Mouse (Mus musculus) liver (tissue): ENCODE data around the gene Rpl22.
A peak's percentile ranks its signal among the peaks of the same experiment; 100 is the strongest.

Experiments
- DNase-seq: peaks from one replicate; pipeline ENCODE4 v3.0.0-alpha.2; 2020; ENCODE audit warnings: mixed read lengths

Rpl22 gene

GRCm38 (mm10) chr4:152296874-152297861 lies 28.4 kb upstream of the Rpl22 start, which contains the start of gene Icmt:
Gene Icmt (plus strand): TSS chr4:152297227.
- DNase-seq: peak; percentile 100

- DNase-seq: no peak
These were observed 26.7 kb upstream of the Rpl22 start for GRCm38 (mm10) chr4:152298836-152299235.

- no peak for DNase-seq
These were observed 25.2 kb upstream of the Rpl22 start for GRCm38 (mm10) chr4:152300375-152300774.

GRCm38 (mm10) chr4:152302012-152302411 lies 23.5 kb upstream of the Rpl22 start:
- DNase-seq: no peak

GRCm38 (mm10) chr4:152303172-152303571 lies 22.4 kb upstream of the Rpl22 start:
- no peak for DNase-seq

GRCm38 (mm10) chr4:152304685-152305084 lies 20.9 kb upstream of the Rpl22 start:
- no peak for DNase-seq

- no peak for DNase-seq
These were observed 19.6 kb upstream of the Rpl22 start for GRCm38 (mm10) chr4:152305991-152306390.

- DNase-seq: no peak
These were observed 18.0 kb upstream of the Rpl22 start for GRCm38 (mm10) chr4:152307542-152307941.

GRCm38 (mm10) chr4:152312186-152312585 lies 13.4 kb upstream of the Rpl22 start:
- no peak for DNase-seq

- DNase-seq: no peak
These were observed 12.3 kb upstream of the Rpl22 start for GRCm38 (mm10) chr4:152313211-152313632.

GRCm38 (mm10) chr4:152313934-152314333 lies 11.6 kb upstream of the Rpl22 start:
- no peak for DNase-seq

GRCm38 (mm10) chr4:152315498-152316213 lies 9.9 kb upstream of the Rpl22 start:
- no peak for DNase-seq

- DNase-seq: no peak
These were observed 7.9 kb upstream of the Rpl22 start for GRCm38 (mm10) chr4:152317631-152318033.

GRCm38 (mm10) chr4:152318517-152319234 lies 6.9 kb upstream of the Rpl22 start, which contains the start of gene Rnf207:
Gene Rnf207 (minus strand): TSS chr4:152318993.
- peak; percentile 56 for DNase-seq

- DNase-seq: no peak
These were observed 4.1 kb upstream of the Rpl22 start for GRCm38 (mm10) chr4:152321464-152321863.

- no peak for DNase-seq
These were observed 640 bp upstream of the Rpl22 start for GRCm38 (mm10) chr4:152324641-152325562.

GRCm38 (mm10) chr4:152326543-152326942 lies 1.0 kb downstream of the Rpl22 start:
- no peak for DNase-seq

- peak; percentile 67 for DNase-seq
These were observed 3.1 kb downstream of the Rpl22 start for GRCm38 (mm10) chr4:152328691-152329090.

- peak; percentile 67 for DNase-seq
These were observed 7.4 kb downstream of the Rpl22 start for GRCm38 (mm10) chr4:152332952-152333351.

- DNase-seq: no peak
These were observed 8.0 kb downstream of the Rpl22 start for GRCm38 (mm10) chr4:152333587-152333986.

- no peak for DNase-seq
These were observed 12.2 kb downstream of the Rpl22 start for GRCm38 (mm10) chr4:152337772-152338171.
